Mouse (Mus musculus) CH12.LX (cell line): ENCODE measurements around the gene Col1a2. TPM values are rescaled to one million over a fixed set of nuclear protein-coding genes. Genes with fewer than 3 reads are reported as not detected.

Experiments used
- DNase-seq: peaks from one replicate; pipeline ENCODE4 v3.0.0-alpha.2; 2013; ENCODE audit errors: extremely low read depth
- H3K27ac ChIP-seq: 2 replicates; pipeline ENCODE4 v1.5.1; 2012; ENCODE audit warnings: low read depth, mild to moderate bottlenecking, control low read depth, moderate library complexity; ENCODE audit not compliant: insufficient read depth
- H3K27me3 ChIP-seq: replicated peaks from 2 replicates; pipeline ENCODE3; 2012; ENCODE audit warnings: inconsistent platforms
- H3K36me3 ChIP-seq, 2 experiments: replicated peaks in 1 of 2; 2 replicates each; pipeline versions ENCODE3 to v1.6.1; 2012; ENCODE audit warnings: inconsistent platforms in 1 of 2, low read length in 1 of 2, mild to moderate bottlenecking in 1 of 2, mixed read lengths in 1 of 2, moderate library complexity in 1 of 2; ENCODE audit not compliant: control insufficient read depth in 1 of 2, insufficient read depth in 1 of 2
- H3K4me1 ChIP-seq, 2 experiments: 2 replicates each; pipeline ENCODE4 v1.6.1; 2012; ENCODE audit warnings: inconsistent platforms in 1 of 2, moderate library complexity in 1 of 2; ENCODE audit not compliant: insufficient read depth in 2 of 2, control insufficient read depth in 1 of 2
- H3K4me2 ChIP-seq: 2 replicates; pipeline ENCODE4 v1.6.1; 2012; ENCODE audit warnings: low read depth, mild to moderate bottlenecking, control low read depth; ENCODE audit not compliant: poor library complexity, insufficient read depth, severe bottlenecking
- H3K4me3 ChIP-seq, 3 experiments: fragments of 150-350 bp in 1 of 3; sonication (generic) in 1 of 3; replicated peaks in 1 of 3; 2 replicates each; pipeline versions ENCODE3 to v1.5.1; 2011 to 2012; ENCODE audit warnings: low read depth in 2 of 3, low read length in 2 of 3, mild to moderate bottlenecking in 2 of 3, moderate library complexity in 2 of 3, control low read depth in 1 of 3, improper control_type of control experiment in 1 of 3, inconsistent platforms in 1 of 3, mixed read lengths in 1 of 3; ENCODE audit not compliant: poor library complexity in 1 of 3
- H3K79me2 ChIP-seq: replicated peaks from 2 replicates; pipeline ENCODE4 v1.6.1; 2012; ENCODE audit warnings: mild to moderate bottlenecking, moderate library complexity; ENCODE audit not compliant: control insufficient read depth, poor library complexity, insufficient read depth, severe bottlenecking; ENCODE audit errors: extremely low read depth
- H3K9ac ChIP-seq: 2 replicates; pipeline ENCODE4 v1.6.1; 2012; ENCODE audit warnings: low read depth, mild to moderate bottlenecking, control low read depth, moderate library complexity; ENCODE audit not compliant: insufficient read depth
- H3K9me3 ChIP-seq: replicated peaks from 2 replicates; pipeline ENCODE3; 2012; ENCODE audit warnings: low read length, inconsistent platforms, mixed read lengths
- BHLHE40 ChIP-seq: IDR thresholded peaks from 2 replicates; pipeline ENCODE4 v1.6.1; 2011; ENCODE audit warnings: mild to moderate bottlenecking, low read depth, low read length, improper control_type of control experiment
- CHD2 ChIP-seq: IDR thresholded peaks from 2 replicates; pipeline ENCODE4 v1.6.1; 2011; ENCODE audit warnings: low read length, improper control_type of control experiment
- E2F4 ChIP-seq: IDR thresholded peaks from 2 replicates; pipeline ENCODE4 v1.6.1; 2011; ENCODE audit warnings: low read depth, low read length, improper control_type of control experiment; ENCODE audit not compliant: insufficient replicate concordance
- ELF1 ChIP-seq: IDR thresholded peaks from 2 replicates; pipeline ENCODE4 v1.6.1; 2014; ENCODE audit warnings: low read depth, mild to moderate bottlenecking, inconsistent platforms, low read length, improper control_type of control experiment
- GABPA ChIP-seq: IDR thresholded peaks from 2 replicates; pipeline ENCODE4 v1.6.1; 2012; ENCODE audit warnings: low read depth, low read length, improper control_type of control experiment, inconsistent platforms; ENCODE audit not compliant: insufficient replicate concordance
- HCFC1 ChIP-seq: IDR thresholded peaks from 2 replicates; pipeline ENCODE4 v1.6.1; 2012; ENCODE audit warnings: low read depth, mild to moderate bottlenecking, inconsistent platforms, low read length, improper control_type of control experiment
- IRF4 ChIP-seq: IDR thresholded peaks from 2 replicates; pipeline ENCODE4 v1.6.1; 2014; ENCODE audit warnings: low read depth, mild to moderate bottlenecking, inconsistent platforms, low read length, improper control_type of control experiment
- JUN ChIP-seq: IDR thresholded peaks from 2 replicates; pipeline ENCODE4 v1.6.1; 2011; ENCODE audit warnings: low read depth, mild to moderate bottlenecking, low read length, improper control_type of control experiment, moderate library complexity; ENCODE audit not compliant: insufficient read depth
- MAZ ChIP-seq: IDR thresholded peaks from 2 replicates; pipeline ENCODE4 v1.6.1; 2012; ENCODE audit warnings: low read depth, mild to moderate bottlenecking, inconsistent platforms, low read length, improper control_type of control experiment, moderate library complexity
- MEF2A ChIP-seq: IDR thresholded peaks from 2 replicates; pipeline ENCODE4 v1.6.1; 2014; ENCODE audit warnings: low read depth, mild to moderate bottlenecking, inconsistent platforms, low read length, improper control_type of control experiment, borderline replicate concordance
- MXI1 ChIP-seq: IDR thresholded peaks from 2 replicates; pipeline ENCODE4 v1.6.1; 2011; ENCODE audit warnings: mild to moderate bottlenecking, low read depth, low read length, improper control_type of control experiment
- MYC ChIP-seq: IDR thresholded peaks from 2 replicates; pipeline ENCODE4 v1.6.1; 2011; ENCODE audit warnings: low read depth, mild to moderate bottlenecking, improper control_type of control experiment, low read length
- PAX5 ChIP-seq: IDR thresholded peaks from 2 replicates; pipeline ENCODE4 v1.6.1; 2012; ENCODE audit warnings: low read length, inconsistent platforms, mixed read lengths
- POLR2A ChIP-seq: IDR thresholded peaks from 2 replicates; pipeline ENCODE4 v1.6.1; 2011; ENCODE audit warnings: low read depth, mild to moderate bottlenecking, improper control_type of control experiment, low read length
- POLR2AphosphoS2 ChIP-seq: IDR thresholded peaks from 2 replicates; pipeline ENCODE4 v1.6.1; 2011; ENCODE audit warnings: low read depth, low read length, improper control_type of control experiment
- TCF12 ChIP-seq: IDR thresholded peaks from 2 replicates; pipeline ENCODE4 v1.6.1; 2014; ENCODE audit warnings: low read depth, mild to moderate bottlenecking, inconsistent platforms, low read length, improper control_type of control experiment
- UBTF ChIP-seq: IDR thresholded peaks from 2 replicates; pipeline ENCODE4 v1.6.1; 2012; ENCODE audit warnings: low read depth, mild to moderate bottlenecking, inconsistent platforms, low read length, improper control_type of control experiment, moderate library complexity
- USF1 ChIP-seq: IDR thresholded peaks from 2 replicates; pipeline ENCODE4 v1.6.1; 2014; ENCODE audit warnings: low read depth, mild to moderate bottlenecking, inconsistent platforms, low read length, improper control_type of control experiment
- USF2 ChIP-seq: conservative IDR thresholded peaks from 2 replicates; pipeline ENCODE4 v1.6.1; 2011; ENCODE audit warnings: low read depth, low read length, improper control_type of control experiment
- ZKSCAN1 ChIP-seq: IDR thresholded peaks from 2 replicates; pipeline ENCODE4 v1.6.1; 2012; ENCODE audit warnings: low read depth, inconsistent platforms, low read length, improper control_type of control experiment, borderline replicate concordance
- ZMIZ1 ChIP-seq: IDR thresholded peaks from 2 replicates; pipeline ENCODE4 v1.6.1; 2012; ENCODE audit warnings: low read depth, mild to moderate bottlenecking, inconsistent platforms, low read length, improper control_type of control experiment
- dilution Hi-C: fragments of 300-500 bp; cut with MboI; formaldehyde crosslinking; loops from 2 replicates; pipeline ENCODE4 v1.14.3; 2020; ENCODE audit warnings: low sequenced_read_pairs; ENCODE audit not compliant: extremely low pct_unique_long_range_greater_than_20kb, extremely low pct_ligation_motif_present
- in situ Hi-C: fragments of 300-500 bp; cut with MboI; formaldehyde crosslinking; loops from 3 replicates; pipeline ENCODE4 v1.14.3; 2019; ENCODE audit warnings: low sequenced_read_pairs, low pct_ligation_motif_present, low pct_unique_long_range_greater_than_20kb, mixed read lengths
- polyA plus RNA-seq: library from polyadenylated mRNA; unstranded; fragments of >175 nt; gene quantifications from 2 replicates; pipeline ENCODE4 v1.2.1, GENCODE M21; 2012; ENCODE audit warnings: low read depth; ENCODE audit not compliant: insufficient read length
- total RNA-seq, 2 experiments: library from RNA; depleted of rRNA; stranded (reverse); fragments of 300-350 nt in 1 of 2; fragments of >200 nt in 1 of 2; gene quantifications; 2 replicates each; pipeline ENCODE4 v1.2.3; 2012 to 2014

The Col1a2 gene
- total and polyA plus RNA-seq, 3 experiments: not detected

GRCm38 (mm10) chr6:4509395-4509794, 4.8 kb downstream of the Col1a2 start:
- no peaks in the 10 kb centered on the region for H3K9me3 ChIP-seq
- H3K4me3 ChIP-seq: no peak overlapping the region
- H3K79me2 ChIP-seq: no peaks in the 10 kb centered on the region
- H3K4me2 ChIP-seq: no peak overlapping the region
- no peak for TF ChIP-seq BHLHE40
- H3K36me3 ChIP-seq: no peaks in the 10 kb centered on the region
- H3K9ac ChIP-seq: no peak overlapping the region
- in situ Hi-C loops (no loop called here), dilution Hi-C loops (no loop called here)
- H3K27ac ChIP-seq: no peak overlapping the region
- H3K4me1 ChIP-seq: no peaks in the 10 kb centered on the region
- DNase-seq: no peak
- no peaks in the 10 kb centered on the region for H3K27me3 ChIP-seq

GRCm38 (mm10) chr6:4514671-4515070, 10.1 kb downstream of the Col1a2 start:
- Histone ChIP-seq H3K4me2 (no peak overlapping the region), H3K9me3 (no peaks in the 10 kb centered on the region), H3K27me3 (no peaks in the 10 kb centered on the region), H3K9ac (no peak overlapping the region), H3K4me3 (no peak overlapping the region), H3K36me3 (no peaks in the 10 kb centered on the region), H3K4me1 (no peaks in the 10 kb centered on the region), H3K27ac (no peak overlapping the region), H3K79me2 (no peaks in the 10 kb centered on the region)
- TF ChIP-seq HCFC1 (no peak), POLR2AphosphoS2 (no peak), MYC (no peak), BHLHE40 (no peak), USF1 (no peak), USF2 (no peak), ZKSCAN1 (no peak), ZMIZ1 (no peak), TCF12 (no peak), IRF4 (no peak), POLR2A (no peak)
- dilution Hi-C loops (no loop called here), in situ Hi-C loops (no loop called here)
- no peak for DNase-seq

- Histone ChIP-seq H3K9ac (no peak overlapping the region), H3K79me2 (no peaks in the 10 kb centered on the region), H3K4me3 (no peak overlapping the region)
- dilution Hi-C loops: no loop called here
- DNase-seq: no peak
- no peak for TF ChIP-seq UBTF
- TF ChIP-seq CHD2: no peak
- no peak for TF ChIP-seq GABPA
- no peak for TF ChIP-seq MXI1
- TF ChIP-seq ELF1: no peak
- no peak for TF ChIP-seq MEF2A
- no peak for TF ChIP-seq USF1
- no peak for TF ChIP-seq MAZ
- TF ChIP-seq JUN: no peak
- TF ChIP-seq BHLHE40: no peak
- no peak for TF ChIP-seq MYC
- no peak for TF ChIP-seq TCF12
- no peak for TF ChIP-seq E2F4
- TF ChIP-seq PAX5: no peak
- TF ChIP-seq POLR2A: no peak
- TF ChIP-seq, all 38 proteins: peak for 0
- Histone ChIP-seq H3K4me1 (no peaks in the 10 kb centered on the region), H3K36me3 (no peaks in the 10 kb centered on the region), H3K27ac (no peak overlapping the region), H3K9me3 (no peaks in the 10 kb centered on the region), H3K4me2 (no peak overlapping the region), H3K27me3 (no peaks in the 10 kb centered on the region)
- in situ Hi-C loops: no loop called here
Observed at GRCm38 (mm10) chr6:4521031-4521430, 16.4 kb downstream of the Col1a2 start.
